Mouse (Mus musculus) stomach, postnatal 0 days (tissue): ENCODE measurements around the gene Psmd4. TPM values are rescaled to one million over a fixed set of nuclear protein-coding genes. Genes with fewer than 3 reads are reported as not detected.
"Not testable (repeated sequence)": the region's sequence is repeated elsewhere in the genome, so short reads cannot be mapped to it uniquely, and the experiment has no call there.

Experiments
- ATAC-seq: fragments of 200-750 bp; cut with Nextera tagmentation; 2 replicates; pipeline ENCODE4 v1.8.0; 2017; ENCODE audit not compliant: low FRiP score, low TSS enrichment
- DNase-seq: peaks from one replicate; pipeline ENCODE4 v3.0.0-alpha.2; 2016; ENCODE audit warnings: low spot score
- H3K27ac ChIP-seq: fragments of 300-500 bp; sonication (generic); replicated peaks from 2 replicates; pipeline ENCODE4 v1.5.1; 2014; ENCODE audit warnings: mild to moderate bottlenecking, control low read depth
- H3K27me3 ChIP-seq: fragments of 300-500 bp; sonication (generic); 2 replicates; pipeline ENCODE4 v1.6.1; 2014; ENCODE audit warnings: low read length; ENCODE audit not compliant: control insufficient read depth, insufficient read depth
- H3K36me3 ChIP-seq: fragments of 300-500 bp; sonication (generic); 2 replicates; pipeline ENCODE4 v1.6.1; 2014; ENCODE audit warnings: low read length, mixed read lengths; ENCODE audit not compliant: control insufficient read depth, insufficient read depth
- H3K4me1 ChIP-seq: fragments of 300-500 bp; sonication (generic); replicated peaks from 2 replicates; pipeline ENCODE4 v1.6.1; 2014; ENCODE audit warnings: antibody characterized with exemption; ENCODE audit not compliant: control insufficient read depth, insufficient read depth
- H3K4me2 ChIP-seq: fragments of 300-500 bp; sonication (generic); replicated peaks from 2 replicates; pipeline ENCODE4 v1.6.1; 2014; ENCODE audit warnings: low read depth, mild to moderate bottlenecking, control low read depth, moderate library complexity
- H3K4me3 ChIP-seq: fragments of 300-500 bp; sonication (generic); 2 replicates; pipeline ENCODE4 v1.5.1; 2014; ENCODE audit warnings: low read depth, low read length, control low read depth
- H3K9ac ChIP-seq: fragments of 300-500 bp; sonication (generic); 2 replicates; pipeline ENCODE4 v1.6.1; 2014; ENCODE audit warnings: mild to moderate bottlenecking, low read length, control low read depth, mixed read lengths
- H3K9me3 ChIP-seq: fragments of 300-500 bp; sonication (generic); 2 replicates; pipeline ENCODE4 v1.6.1; 2016; ENCODE audit warnings: low read length; ENCODE audit not compliant: control insufficient read depth
- CTCF ChIP-seq: IDR thresholded peaks from 2 replicates; pipeline ENCODE4 v1.5.1; 2016; ENCODE audit warnings: antibody characterized with exemption, low read depth, mild to moderate bottlenecking, moderate library complexity
- EP300 ChIP-seq: optimal IDR thresholded peaks from 2 replicates; pipeline ENCODE3; 2016; ENCODE audit warnings: antibody characterized with exemption
- WGBS: fragments of 180-500 bp; shearing (Covaris S2); extraction: QIAGEN DNeasy Blood & Tissue Kit; methylation state at CpG from one replicate; pipeline ENCODE4 v1.1.7; 2014; 5-methylcytosine and 5-hydroxymethylcytosine counted together
- polyA plus RNA-seq: library from polyadenylated mRNA; unstranded; fragments of >200 nt; fragmentation: Nextera tagmentation; extraction: Ambion mirVana; gene quantifications from 2 replicates; pipeline ENCODE4 v1.2.1, GENCODE M21; 2015

Psmd4 gene
- polyA plus RNA-seq, 1 experiment from 2014 or later, result 171 TPM

DNA sequence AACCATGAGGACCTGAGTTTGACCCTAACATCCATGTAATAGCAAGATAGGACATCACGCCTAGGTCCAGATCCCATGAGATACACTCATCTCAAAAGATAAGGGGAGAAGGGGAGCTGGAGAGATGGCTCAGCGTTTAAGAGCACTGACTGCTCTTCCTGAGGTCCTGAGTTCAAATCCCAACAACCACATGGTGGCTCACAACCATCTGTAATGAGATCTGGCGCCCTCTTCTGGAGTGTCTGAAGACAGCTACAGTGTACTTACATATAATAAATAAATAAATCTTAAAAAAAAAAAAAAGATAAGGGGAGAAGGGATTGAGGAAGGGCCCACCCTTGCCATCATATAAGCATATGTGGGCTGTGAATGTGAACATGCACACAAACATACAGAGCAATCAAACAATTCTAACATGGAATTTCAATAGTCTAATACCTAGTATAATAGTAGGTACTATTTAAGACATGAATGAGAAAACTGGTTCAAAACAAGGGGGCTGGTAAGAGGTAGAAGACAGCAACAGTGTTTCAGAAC is 13.1 kb downstream of the Psmd4 start:
- peak; percentile 26; the same call in 1 of the 2 replicates for TF ChIP-seq CTCF
- H3K36me3 ChIP-seq, result peaks cover 22% of the 10 kb centered on the region
- H3K4me2 ChIP-seq, ATAC-seq, H3K9ac ChIP-seq, H3K4me3 ChIP-seq, H3K4me1 ChIP-seq, H3K9me3 ChIP-seq, H3K27me3 ChIP-seq, DNase-seq: not testable (repeated sequence)
- 0 out of 2 replicates have a peak overlapping the region, but pooled peaks have one; percentile 46 for H3K27ac ChIP-seq
- WGBS, result 76% methylated on average over 3 of the region's 3 CpGs

DNA sequence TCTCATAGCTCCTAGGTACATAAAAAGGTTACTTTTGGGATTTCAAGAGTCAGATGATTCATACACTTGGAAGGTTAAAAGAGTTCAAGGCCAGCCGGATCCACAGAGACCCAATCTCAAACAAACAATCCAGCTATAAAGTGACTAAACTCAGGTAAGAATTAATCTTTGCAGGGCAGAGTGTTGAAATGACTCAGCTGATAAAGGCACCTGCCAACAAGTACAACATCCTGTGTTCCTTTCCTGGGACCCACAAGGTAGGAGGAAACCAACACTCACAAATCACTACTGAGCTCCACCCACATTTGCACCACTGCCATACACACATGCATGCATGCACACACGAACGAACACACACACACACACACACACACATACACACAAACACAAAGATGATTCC is 13.8 kb downstream of the Psmd4 start:
- Histone ChIP-seq H3K9me3 (no peaks in the 10 kb centered on the region), H3K27ac (0 out of 2 replicates have a peak overlapping the region, but pooled peaks have one; percentile 46), H3K27me3 (no peaks in the 10 kb centered on the region), H3K4me1 (no peaks in the 10 kb centered on the region), H3K4me2 (no peak overlapping the region), H3K4me3 (no peak overlapping the region), H3K36me3 (peaks cover 19% of the 10 kb centered on the region), H3K9ac (no peak overlapping the region)
- WGBS, result 52% methylated on average over 3 of the region's 3 CpGs
- ATAC-seq (peak; percentile 86), DNase-seq (peak; percentile 60)
- TF ChIP-seq EP300 (no peak), CTCF (no peak)

DNA sequence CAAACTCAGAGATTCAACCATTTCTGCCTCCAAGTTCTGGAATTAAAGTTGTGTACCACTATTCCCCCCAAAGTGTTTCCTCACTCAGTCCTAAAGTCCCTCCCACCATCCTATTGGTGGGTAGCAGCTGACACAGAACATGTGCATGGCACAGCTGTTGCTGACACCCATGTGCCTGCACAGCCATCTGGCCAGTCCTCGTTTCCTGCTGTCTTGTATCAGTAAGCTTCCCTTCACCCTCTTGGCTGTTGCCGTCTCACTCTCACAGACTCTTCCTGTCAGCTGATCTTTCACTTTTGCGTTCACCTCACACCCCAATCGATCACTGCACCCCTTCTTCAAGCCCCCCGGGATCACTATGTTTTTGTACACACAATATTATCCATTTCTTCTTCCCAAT is 14.7 kb downstream of the Psmd4 start:
- Histone ChIP-seq H3K4me1 (no peaks in the 10 kb centered on the region), H3K4me3 (no peak overlapping the region), H3K36me3 (peaks cover 11% of the 10 kb centered on the region), H3K27me3 (no peaks in the 10 kb centered on the region), H3K27ac (no peak overlapping the region; the same call in 1 of the 2 replicates), H3K9ac (no peak overlapping the region), H3K9me3 (no peaks in the 10 kb centered on the region), H3K4me2 (no peak overlapping the region)
- TF ChIP-seq CTCF, result no peak
- TF ChIP-seq EP300, result no peak
- ATAC-seq (peak; percentile 28; the same call in 1 of the 2 replicates), DNase-seq (no peak)
- WGBS, result 35% methylated on average over 5 of the region's 5 CpGs

DNA sequence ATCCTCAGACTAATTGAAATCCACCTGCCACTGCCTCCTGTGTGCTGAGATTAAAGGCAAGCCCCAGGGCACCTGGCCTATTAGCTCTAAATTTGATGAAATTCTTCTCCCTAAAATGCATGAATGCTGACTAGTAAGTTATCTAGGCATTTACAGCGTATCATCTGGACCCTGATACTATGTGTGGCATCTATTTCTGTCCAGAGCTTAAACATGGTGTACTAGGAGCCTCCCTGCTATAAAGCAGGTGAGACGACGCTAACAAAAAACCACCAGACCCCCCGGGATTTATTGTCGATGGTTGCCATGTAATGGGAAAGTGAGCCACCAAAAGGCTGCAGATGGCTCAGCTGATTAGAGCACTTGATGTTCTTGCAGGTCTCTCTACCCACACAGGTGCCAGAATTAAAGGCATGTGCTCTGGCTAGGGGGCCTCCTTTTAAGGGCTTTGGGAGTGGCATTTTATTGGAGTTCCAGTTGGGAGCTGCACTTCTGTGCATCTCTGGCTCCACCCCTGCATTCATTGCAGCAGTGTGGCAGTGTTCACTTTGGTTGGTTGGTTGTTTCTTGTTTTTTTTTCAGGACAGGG is 15.3 kb downstream of the Psmd4 start:
- no peak overlapping the region for H3K27ac ChIP-seq
- H3K4me1 ChIP-seq, result no peaks in the 10 kb centered on the region
- no peak for TF ChIP-seq CTCF
- TF ChIP-seq EP300, result no peak
- peaks cover 10% of the 10 kb centered on the region; the same call in 1 of the 2 replicates for H3K36me3 ChIP-seq
- no peaks in the 10 kb centered on the region for H3K27me3 ChIP-seq
- H3K4me3 ChIP-seq, result no peak overlapping the region
- no peak overlapping the region for H3K9ac ChIP-seq
- no peaks in the 10 kb centered on the region for H3K9me3 ChIP-seq
- ATAC-seq, result no peak
- DNase-seq, result no peak
- H3K4me2 ChIP-seq, result no peak overlapping the region
- 68% methylated on average over 5 of the region's 5 CpGs for WGBS

DNA sequence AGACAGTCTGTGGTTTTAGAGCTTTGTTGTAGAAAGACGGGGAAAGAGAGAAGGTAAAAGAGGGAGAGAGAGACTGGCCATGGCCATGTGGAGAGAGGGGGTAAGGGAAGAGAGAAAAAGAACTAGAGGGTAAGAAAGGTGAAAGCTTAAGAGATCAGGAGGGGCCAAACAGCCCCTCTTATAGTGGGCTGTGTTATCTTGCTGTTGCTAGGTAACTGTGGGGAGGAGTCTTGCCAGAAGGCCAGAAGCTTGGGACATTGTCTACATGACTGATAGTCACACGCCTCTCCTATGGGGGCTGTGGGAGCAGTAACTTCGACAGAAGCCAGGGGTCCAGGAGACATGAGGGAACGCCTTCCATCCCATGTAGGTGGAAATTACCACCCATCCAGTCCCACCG is 17.2 kb downstream of the Psmd4 start:
- H3K27ac ChIP-seq, result no peak overlapping the region
- H3K4me2 ChIP-seq, result no peak overlapping the region
- no peaks in the 10 kb centered on the region for H3K36me3 ChIP-seq
- no peak overlapping the region for H3K9ac ChIP-seq
- DNase-seq (no peak), ATAC-seq (no peak)
- 41% methylated on average over 5 of the region's 5 CpGs for WGBS
- H3K4me1 ChIP-seq, result no peaks in the 10 kb centered on the region
- H3K4me3 ChIP-seq, result no peak overlapping the region
- no peak for TF ChIP-seq CTCF
- TF ChIP-seq EP300, result no peak
- H3K27me3 ChIP-seq, result no peaks in the 10 kb centered on the region
- no peaks in the 10 kb centered on the region for H3K9me3 ChIP-seq

DNA sequence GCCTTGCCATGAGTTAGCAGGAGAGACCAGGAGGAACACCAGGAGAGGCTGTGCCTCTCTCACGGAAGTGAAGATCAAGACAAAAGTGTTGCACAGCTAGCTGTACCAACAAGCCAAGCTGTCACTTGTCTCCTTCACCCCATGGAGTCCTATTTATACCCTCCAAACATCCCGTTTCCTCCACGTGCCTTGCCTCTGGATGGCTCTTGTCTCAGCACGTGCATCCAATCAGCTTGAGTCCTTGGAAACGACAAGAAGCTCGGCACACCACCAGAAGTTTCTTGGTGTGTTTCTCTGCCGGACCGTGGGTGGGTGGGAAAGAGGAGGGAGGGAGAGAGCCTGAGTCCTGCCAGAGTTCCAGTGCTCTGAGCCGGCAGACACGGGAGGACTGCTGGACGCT is 17.9 kb downstream of the Psmd4 start:
- H3K4me2 ChIP-seq, result no peak overlapping the region; the same call in 1 of the 2 replicates
- H3K4me3 ChIP-seq, result no peak overlapping the region
- DNase-seq (peak; percentile 45), ATAC-seq (peak; percentile 11; the same call in 1 of the 2 replicates)
- WGBS, result 8% methylated on average over 11 of the region's 11 CpGs
- TF ChIP-seq CTCF (no peak), EP300 (no peak)
- no peak overlapping the region for H3K9ac ChIP-seq
- H3K4me1 ChIP-seq, result no peaks in the 10 kb centered on the region
- H3K27me3 ChIP-seq, result no peaks in the 10 kb centered on the region
- H3K27ac ChIP-seq, result peak overlapping the region; percentile 13; the same call in 1 of the 2 replicates
- no peaks in the 10 kb centered on the region for H3K36me3 ChIP-seq
- H3K9me3 ChIP-seq, result no peaks in the 10 kb centered on the region

DNA sequence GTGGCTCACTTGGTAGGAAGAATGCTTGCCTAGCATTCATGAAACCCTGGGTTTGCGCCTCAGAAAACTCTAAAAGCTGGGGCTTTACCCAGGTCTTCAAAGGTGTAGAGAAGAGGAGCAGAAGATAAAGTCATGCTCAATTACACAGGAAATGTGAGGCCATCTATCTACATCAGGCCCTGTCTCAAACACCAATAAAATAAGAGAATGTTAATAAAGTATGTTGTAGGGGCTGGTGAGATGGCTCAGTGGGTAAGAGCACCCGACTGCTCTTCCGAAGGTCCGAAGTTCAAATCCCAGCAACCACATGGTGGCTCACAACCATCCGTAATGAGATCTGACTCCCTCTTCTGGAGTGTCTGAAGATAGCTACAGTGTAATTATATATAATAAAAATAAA is 21.5 kb downstream of the Psmd4 start:
- 93% methylated on average over 5 of the region's 5 CpGs for WGBS
- ATAC-seq, H3K36me3 ChIP-seq: not testable (repeated sequence)

More for the DNA sequence above, 21.5 kb downstream of the Psmd4 start:
- H3K4me1 ChIP-seq, H3K4me3 ChIP-seq, H3K4me2 ChIP-seq, H3K27ac ChIP-seq, H3K27me3 ChIP-seq, H3K9ac ChIP-seq, H3K9me3 ChIP-seq, DNase-seq: not testable (repeated sequence)
